Mouse (Mus musculus): ENCODE data around the gene Add2. TPM values are rescaled to one million over a fixed set of nuclear protein-coding genes. Genes with fewer than 3 reads are reported as not detected.
"Not testable (repeated sequence)": the region's sequence is repeated elsewhere in the genome, so short reads cannot be mapped to it uniquely, and the experiment has no call there.

Gene Add2
- polyA plus RNA-seq (2012; rRNA removed): 1.1 and 1.5 TPM in 2 replicates

GRCm38 (mm10) chr6:86028601-86029322 is at the start of gene Add2:
Gene Add2, plus strand, starts transcription at chr6:86028681.
- Histone ChIP-seq H3K4me1 (ENCODE audit: control insufficient read depth, insufficient read depth, low read length) (no peaks in the 10 kb centered on the region), H3K36me3 (ENCODE audit: control insufficient read depth, insufficient read depth, low read length) (no peaks in the 10 kb centered on the region), H3K27me3 (replicated peaks; ENCODE audit: control insufficient read depth, insufficient read depth, low read length) (peaks cover 3% of the 10 kb centered on the region; the same call in 1 of the 2 replicates), H3K27ac (ENCODE audit: insufficient read depth, low read depth, low read length) (no peak within 1 kb of the TSS), H3K4me3 (ENCODE audit: insufficient read depth, low read depth, low read length) (peak within 1 kb of the TSS; percentile 53)
- no peak for DNase-seq
- 3% methylated on average over 56 of the region's 56 CpGs for WGBS
- no peak for TF ChIP-seq CTCF (conservative IDR thresholded peaks at IDR 0.05; ENCODE audit: insufficient read depth, insufficient read length, low read depth, low read length)
- no peak for TF ChIP-seq POLR2A (IDR thresholded peaks at IDR 0.05; ENCODE audit: low read depth, low read length)

- 81% methylated on average over 4 of the region's 4 CpGs for WGBS
- not testable (repeated sequence) for H3K27me3 ChIP-seq (replicated peaks; ENCODE audit: control insufficient read depth, insufficient read depth, low read length); H3K36me3 ChIP-seq (ENCODE audit: control insufficient read depth, insufficient read depth, low read length); H3K4me3 ChIP-seq (ENCODE audit: insufficient read depth, low read depth, low read length); DNase-seq; H3K4me1 ChIP-seq (ENCODE audit: control insufficient read depth, insufficient read depth, low read length); H3K27ac ChIP-seq (ENCODE audit: insufficient read depth, low read depth, low read length)
Observed at GRCm38 (mm10) chr6:85978736-85979135, 49.7 kb upstream of the Add2 start.

GRCm38 (mm10) chr6:85984351-85984750 is 44.1 kb upstream of the Add2 start:
- H3K27ac ChIP-seq (ENCODE audit: insufficient read depth, low read depth, low read length): no peak overlapping the region
- WGBS: 71% methylated on average over 8 of the region's 8 CpGs
- TF ChIP-seq POLR2A (IDR thresholded peaks at IDR 0.05; ENCODE audit: low read depth, low read length) (no peak), CTCF (conservative IDR thresholded peaks at IDR 0.05; ENCODE audit: insufficient read depth, insufficient read length, low read depth, low read length) (no peak)

GRCm38 (mm10) chr6:85989570-85989969 is 38.9 kb upstream of the Add2 start:
- H3K4me3 ChIP-seq (ENCODE audit: insufficient read depth, low read depth, low read length); H3K36me3 ChIP-seq (ENCODE audit: control insufficient read depth, insufficient read depth, low read length); H3K27me3 ChIP-seq (replicated peaks; ENCODE audit: control insufficient read depth, insufficient read depth, low read length); DNase-seq; H3K4me1 ChIP-seq (ENCODE audit: control insufficient read depth, insufficient read depth, low read length); H3K27ac ChIP-seq (ENCODE audit: insufficient read depth, low read depth, low read length): not testable (repeated sequence)
- WGBS: 86% methylated on average over 5 of the region's 5 CpGs

More at GRCm38 (mm10) chr6:85984351-85984750, 44.1 kb upstream of the Add2 start:
- H3K27me3 ChIP-seq (replicated peaks; ENCODE audit: control insufficient read depth, insufficient read depth, low read length): no peaks in the 10 kb centered on the region
- H3K36me3 ChIP-seq (ENCODE audit: control insufficient read depth, insufficient read depth, low read length): no peaks in the 10 kb centered on the region
- no peak overlapping the region for H3K4me3 ChIP-seq (ENCODE audit: insufficient read depth, low read depth, low read length)
- no peaks in the 10 kb centered on the region for H3K4me1 ChIP-seq (ENCODE audit: control insufficient read depth, insufficient read depth, low read length)
- no peak for DNase-seq

GRCm38 (mm10) chr6:85990774-85991173 is 37.7 kb upstream of the Add2 start:
- H3K36me3 ChIP-seq (ENCODE audit: control insufficient read depth, insufficient read depth, low read length); H3K4me1 ChIP-seq (ENCODE audit: control insufficient read depth, insufficient read depth, low read length); H3K27ac ChIP-seq (ENCODE audit: insufficient read depth, low read depth, low read length); H3K4me3 ChIP-seq (ENCODE audit: insufficient read depth, low read depth, low read length); DNase-seq; H3K27me3 ChIP-seq (replicated peaks; ENCODE audit: control insufficient read depth, insufficient read depth, low read length): not testable (repeated sequence)
- 78% methylated on average over 5 of the region's 5 CpGs for WGBS

- peak; percentile 8 for DNase-seq
- Histone ChIP-seq H3K27ac (ENCODE audit: insufficient read depth, low read depth, low read length) (no peak overlapping the region), H3K4me1 (ENCODE audit: control insufficient read depth, insufficient read depth, low read length) (no peaks in the 10 kb centered on the region; the same call in 1 of the 2 replicates), H3K36me3 (ENCODE audit: control insufficient read depth, insufficient read depth, low read length) (no peaks in the 10 kb centered on the region), H3K4me3 (ENCODE audit: insufficient read depth, low read depth, low read length) (no peak overlapping the region), H3K27me3 (replicated peaks; ENCODE audit: control insufficient read depth, insufficient read depth, low read length) (no peaks in the 10 kb centered on the region)
- 82% methylated on average over 18 of the region's 18 CpGs for WGBS
- TF ChIP-seq POLR2A (IDR thresholded peaks at IDR 0.05; ENCODE audit: low read depth, low read length) (no peak), CTCF (conservative IDR thresholded peaks at IDR 0.05; ENCODE audit: insufficient read depth, insufficient read length, low read depth, low read length) (peak; percentile 52)
Observed at GRCm38 (mm10) chr6:86003405-86003925, 25.0 kb upstream of the Add2 start.

GRCm38 (mm10) chr6:86004271-86005148 is 24.0 kb upstream of the Add2 start:
- H3K4me3 ChIP-seq (ENCODE audit: insufficient read depth, low read depth, low read length): no peak overlapping the region
- H3K27me3 ChIP-seq (replicated peaks; ENCODE audit: control insufficient read depth, insufficient read depth, low read length): no peaks in the 10 kb centered on the region
- no peaks in the 10 kb centered on the region for H3K36me3 ChIP-seq (ENCODE audit: control insufficient read depth, insufficient read depth, low read length)
- peak; percentile 99 for TF ChIP-seq CTCF (conservative IDR thresholded peaks at IDR 0.05; ENCODE audit: insufficient read depth, insufficient read length, low read depth, low read length)
- no peak for TF ChIP-seq POLR2A (IDR thresholded peaks at IDR 0.05; ENCODE audit: low read depth, low read length)
- DNase-seq: peak; percentile 76
- H3K4me1 ChIP-seq (ENCODE audit: control insufficient read depth, insufficient read depth, low read length): no peaks in the 10 kb centered on the region; the same call in 1 of the 2 replicates
- 9% methylated on average over 18 of the region's 18 CpGs for WGBS
- H3K27ac ChIP-seq (ENCODE audit: insufficient read depth, low read depth, low read length): no peak overlapping the region
